Mouse (Mus musculus): ENCODE results near the gene Bach2. TPM values are rescaled to one million over a fixed set of nuclear protein-coding genes. Genes with fewer than 3 reads are reported as not detected.

Bach2 gene
- total RNA-seq, 2 experiments from 2014 or later = 9.1 to 12.9 TPM

- no peak for DNase-seq (ENCODE audit: low spot score in 2 of 2)
Observed at GRCm38 (mm10) chr4:32291406-32291805, 52.8 kb downstream of the Bach2 start.

- DNase-seq (ENCODE audit: low spot score in 2 of 2) = no peak
Observed at GRCm38 (mm10) chr4:32293686-32294265, 55.2 kb downstream of the Bach2 start.

GRCm38 (mm10) chr4:32297071-32297671 is 58.6 kb downstream of the Bach2 start:
- no peak for DNase-seq (ENCODE audit: low spot score in 2 of 2)

- no peak for DNase-seq (ENCODE audit: low spot score in 2 of 2)
Observed at GRCm38 (mm10) chr4:32299221-32299620, 60.6 kb downstream of the Bach2 start.

- no peak for DNase-seq (ENCODE audit: low spot score in 2 of 2)
Observed at GRCm38 (mm10) chr4:32299970-32300369, 61.4 kb downstream of the Bach2 start.

GRCm38 (mm10) chr4:32302668-32303067 is 64.1 kb downstream of the Bach2 start:
- DNase-seq (ENCODE audit: low spot score in 2 of 2) = no peak

GRCm38 (mm10) chr4:32303076-32303475 is 64.5 kb downstream of the Bach2 start:
- DNase-seq (ENCODE audit: low spot score in 2 of 2) = peak; percentile 39 to 40

GRCm38 (mm10) chr4:32303674-32304073 is 65.1 kb downstream of the Bach2 start:
- DNase-seq (ENCODE audit: low spot score in 2 of 2) = peak; percentile 90 to 95

GRCm38 (mm10) chr4:32304221-32304703 is 65.7 kb downstream of the Bach2 start:
- DNase-seq (ENCODE audit: low spot score in 2 of 2) = no peak

- DNase-seq (ENCODE audit: low spot score in 2 of 2) = peak in 1 of 2 experiments; percentile 33
Observed at GRCm38 (mm10) chr4:32305036-32305615, 66.5 kb downstream of the Bach2 start.

- no peak for DNase-seq (ENCODE audit: low spot score in 2 of 2)
Observed at GRCm38 (mm10) chr4:32305683-32306082, 67.1 kb downstream of the Bach2 start.

GRCm38 (mm10) chr4:32306169-32306792 is 67.7 kb downstream of the Bach2 start:
- DNase-seq (ENCODE audit: low spot score in 2 of 2) = no peak

GRCm38 (mm10) chr4:32307215-32307614 is 68.6 kb downstream of the Bach2 start:
- no peak for DNase-seq (ENCODE audit: low spot score in 2 of 2)

GRCm38 (mm10) chr4:32312171-32312946 is 73.8 kb downstream of the Bach2 start:
- no peak for DNase-seq (ENCODE audit: low spot score in 2 of 2)

GRCm38 (mm10) chr4:32314919-32315318 is 76.3 kb downstream of the Bach2 start:
- no peak for DNase-seq (ENCODE audit: low spot score in 2 of 2)

GRCm38 (mm10) chr4:32318608-32319007 is 80.0 kb downstream of the Bach2 start:
- DNase-seq (ENCODE audit: low spot score in 2 of 2) = no peak

GRCm38 (mm10) chr4:32319327-32319726 is 80.7 kb downstream of the Bach2 start:
- DNase-seq (ENCODE audit: low spot score in 2 of 2) = no peak

GRCm38 (mm10) chr4:32320039-32320438 is 81.4 kb downstream of the Bach2 start:
- no peak for DNase-seq (ENCODE audit: low spot score in 2 of 2)

GRCm38 (mm10) chr4:32324111-32324510 is 85.5 kb downstream of the Bach2 start:
- DNase-seq (ENCODE audit: low spot score in 2 of 2) = no peak

- no peak for DNase-seq (ENCODE audit: low spot score in 2 of 2)
Observed at GRCm38 (mm10) chr4:32324967-32325366, 86.4 kb downstream of the Bach2 start.

- no peak for DNase-seq (ENCODE audit: low spot score in 2 of 2)
Observed at GRCm38 (mm10) chr4:32325596-32325995, 87.0 kb downstream of the Bach2 start.

Measured in layer of hippocampus, adult 18-20 months (tissue).